Mouse (Mus musculus): Measurements from ENCODE around the gene Gsdma2.
"Not testable (repeated sequence)": the region's sequence is repeated elsewhere in the genome, so short reads cannot be mapped to it uniquely, and the experiment has no call there.

- TF ChIP-seq POLR2A (IDR thresholded peaks at IDR 0.05; ENCODE audit: borderline replicate concordance, extremely low read depth, low read depth, low read length); CTCF (IDR thresholded peaks at IDR 0.05; ENCODE audit: insufficient read depth, low read length): not testable (repeated sequence)
Measured at GRCm38 (mm10) chr11:98623981-98624380, 22.6 kb upstream of the Gsdma2 start.
